Mouse (Mus musculus): Measurements from ENCODE around the gene Hspd1.

The Hspd1 gene

DNA sequence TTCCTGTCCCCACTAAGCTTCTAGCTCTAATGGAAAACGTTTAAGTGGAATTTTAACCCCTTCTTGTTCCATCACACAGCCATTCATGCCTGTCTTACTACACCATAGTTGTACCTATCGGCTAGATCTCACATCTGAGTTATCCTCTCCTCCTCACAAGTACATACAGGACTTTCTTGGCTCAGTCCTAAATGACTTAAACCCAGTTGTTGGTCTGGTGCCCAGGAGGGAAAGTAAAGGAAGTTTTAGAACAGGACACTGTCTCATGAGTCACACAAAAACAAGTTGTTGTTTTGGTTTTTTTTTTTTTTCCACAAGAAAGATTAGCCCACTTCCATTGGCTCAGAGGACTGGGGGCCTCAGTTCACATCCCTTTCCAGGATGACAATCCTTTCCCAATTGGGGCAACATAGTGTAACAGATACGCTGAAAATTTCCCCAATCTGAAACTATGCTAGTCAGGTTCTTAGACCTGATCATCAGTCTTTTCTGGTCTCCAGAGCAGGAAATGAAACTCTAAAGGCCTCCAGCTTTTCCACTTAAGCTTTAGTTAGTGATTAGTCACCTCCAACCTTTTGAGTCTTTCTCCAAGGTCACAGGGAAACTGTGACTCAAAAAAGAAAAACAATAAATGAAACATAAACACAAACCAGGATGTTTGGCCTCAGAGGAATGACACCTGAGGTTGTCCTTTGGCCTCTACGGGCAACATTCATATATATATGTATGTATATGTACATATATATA lies 39.0 kb downstream of the Hspd1 start:
- peak in 1 of 2 experiments; percentile 56 for DNase-seq (ENCODE audit: inconsistent age in 2 of 2, low spot score in 1 of 2)

DNA sequence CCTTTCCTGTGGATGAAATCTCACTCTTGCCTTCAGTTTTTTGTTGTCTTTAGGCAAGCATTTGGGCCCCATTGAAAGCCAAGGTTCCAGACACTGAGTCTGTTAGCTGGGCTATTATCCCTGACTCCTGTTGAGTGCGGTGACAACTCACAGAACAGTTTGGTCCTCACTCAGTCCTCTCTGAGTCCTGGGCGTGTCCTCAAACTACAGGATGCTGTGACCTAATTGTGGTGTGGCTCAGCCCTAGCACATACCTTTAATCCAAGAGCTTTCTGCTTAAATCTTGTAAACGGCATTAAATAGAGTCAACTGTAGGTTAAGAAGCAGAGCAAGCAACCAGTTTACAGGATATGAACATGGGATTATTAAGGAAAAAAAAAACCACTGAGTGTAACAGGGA lies 44.9 kb downstream of the Hspd1 start:
- DNase-seq (ENCODE audit: inconsistent age in 2 of 2, low spot score in 1 of 2): no peak

DNA sequence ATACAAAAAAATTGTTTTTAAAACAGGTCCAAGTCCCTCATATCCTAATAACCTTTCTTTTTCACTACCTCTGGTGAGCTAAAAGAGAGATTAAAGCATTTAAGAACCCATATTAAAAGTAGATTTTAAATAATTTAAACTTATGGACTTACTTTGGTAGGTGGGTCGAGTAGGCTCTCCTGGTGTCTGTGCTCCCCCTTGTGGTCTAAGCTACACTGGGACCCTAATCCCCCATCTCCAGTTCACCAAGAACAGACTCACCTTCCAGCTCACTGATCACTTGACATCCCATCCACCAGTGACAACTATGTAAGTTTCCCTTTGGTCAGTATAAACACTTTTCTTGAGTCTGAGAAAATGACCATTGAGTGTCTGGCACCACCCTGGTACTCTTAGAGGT lies 45.8 kb downstream of the Hspd1 start:
- no peak for DNase-seq (ENCODE audit: inconsistent age in 2 of 2, low spot score in 1 of 2)

DNA sequence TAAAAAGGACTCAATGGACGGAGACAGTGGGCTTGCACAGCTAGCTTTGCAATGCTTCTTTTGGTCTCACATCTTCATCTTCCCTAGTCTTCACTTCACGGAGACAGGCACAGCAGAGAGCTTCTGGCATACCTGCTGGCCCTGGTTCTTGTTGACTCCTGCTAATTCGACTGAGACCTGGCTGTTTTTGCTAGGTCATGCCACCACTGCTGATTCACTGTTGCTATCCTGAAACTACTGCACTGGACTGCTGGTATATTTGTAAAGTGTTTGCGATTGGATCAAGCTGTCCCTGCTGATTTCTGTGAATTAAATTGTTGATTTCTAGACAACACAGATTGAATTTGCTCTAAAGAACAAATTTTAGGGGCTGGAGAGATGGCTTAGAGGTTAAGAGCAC lies 46.4 kb downstream of the Hspd1 start:
- DNase-seq (ENCODE audit: inconsistent age in 2 of 2, low spot score in 1 of 2): no peak

DNA sequence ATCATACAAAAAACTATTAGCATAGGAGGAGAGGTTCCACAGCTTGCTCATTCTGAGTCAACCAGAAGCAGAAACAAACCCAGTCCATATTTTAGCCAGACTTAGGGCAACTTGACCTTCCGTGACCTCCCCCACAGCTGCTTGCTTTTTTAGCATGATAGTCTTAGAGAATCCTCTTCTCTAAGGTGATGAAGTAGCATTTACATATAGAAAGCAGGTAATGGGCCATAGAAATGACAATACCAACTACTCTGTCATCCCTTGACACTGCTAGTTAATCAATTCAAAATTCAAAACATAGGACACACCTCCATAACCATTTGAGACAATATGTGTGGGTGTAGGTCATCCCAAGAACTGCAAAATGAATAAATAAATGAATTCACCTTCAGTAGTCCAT lies 48.1 kb downstream of the Hspd1 start:
- DNase-seq (ENCODE audit: inconsistent age in 2 of 2, low spot score in 1 of 2): no peak

DNA sequence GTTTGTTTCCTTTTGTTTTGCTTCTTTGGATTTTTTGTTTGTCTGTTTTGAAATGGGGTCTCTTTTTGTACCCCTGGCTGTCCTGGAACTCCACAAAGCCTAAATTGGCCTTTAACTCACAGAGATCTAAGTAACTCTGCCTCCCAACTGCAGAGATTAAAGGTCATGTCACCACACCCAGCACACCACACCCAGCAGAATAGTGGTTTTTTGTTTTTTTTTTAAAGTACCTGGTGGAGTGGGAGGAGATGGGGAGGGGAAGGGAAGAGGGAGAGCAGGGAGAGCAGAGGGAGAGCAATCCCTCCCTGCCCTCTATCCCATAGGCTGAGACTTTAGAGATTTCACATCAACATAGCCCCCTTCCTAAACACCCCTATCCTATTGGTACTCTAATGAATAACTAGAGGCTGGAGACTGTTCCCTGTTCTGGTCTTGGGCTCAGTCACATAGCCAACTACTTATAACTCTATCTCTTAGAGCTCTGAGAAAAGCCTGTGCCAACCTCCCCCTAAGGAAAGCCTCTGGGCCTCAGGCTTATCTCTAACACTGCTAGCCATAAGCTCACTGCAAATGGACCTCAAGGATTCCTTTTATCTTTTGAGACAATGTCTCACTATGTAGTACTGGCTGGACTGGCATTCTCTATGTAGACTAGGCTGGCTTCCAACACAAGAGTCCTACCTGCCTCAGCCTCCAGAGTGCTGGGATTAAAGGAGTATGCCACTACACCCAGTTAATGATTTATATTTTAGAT lies 56.8 kb downstream of the Hspd1 start:
- no peak for DNase-seq (ENCODE audit: inconsistent age in 2 of 2, low spot score in 1 of 2)

DNA sequence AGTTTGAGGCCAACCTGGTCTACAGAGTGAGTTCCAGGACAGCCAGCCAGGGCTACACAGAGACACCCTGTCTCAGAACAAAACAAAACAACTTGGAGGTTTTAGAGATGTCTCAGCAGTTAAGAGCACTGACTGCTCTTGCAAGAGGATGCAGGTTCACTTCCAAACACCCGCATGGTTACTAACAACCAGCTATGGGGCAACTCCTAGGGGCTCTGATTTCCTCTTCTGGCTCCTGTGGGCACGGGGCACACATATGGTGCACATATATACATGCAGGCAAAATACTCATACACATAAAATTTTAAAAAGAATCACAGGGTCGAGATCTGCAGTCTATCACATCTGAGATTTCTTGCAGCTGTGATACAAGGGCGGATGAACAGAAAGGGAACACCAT lies 58.6 kb downstream of the Hspd1 start:
- DNase-seq (ENCODE audit: inconsistent age in 2 of 2, low spot score in 1 of 2): no peak

DNA sequence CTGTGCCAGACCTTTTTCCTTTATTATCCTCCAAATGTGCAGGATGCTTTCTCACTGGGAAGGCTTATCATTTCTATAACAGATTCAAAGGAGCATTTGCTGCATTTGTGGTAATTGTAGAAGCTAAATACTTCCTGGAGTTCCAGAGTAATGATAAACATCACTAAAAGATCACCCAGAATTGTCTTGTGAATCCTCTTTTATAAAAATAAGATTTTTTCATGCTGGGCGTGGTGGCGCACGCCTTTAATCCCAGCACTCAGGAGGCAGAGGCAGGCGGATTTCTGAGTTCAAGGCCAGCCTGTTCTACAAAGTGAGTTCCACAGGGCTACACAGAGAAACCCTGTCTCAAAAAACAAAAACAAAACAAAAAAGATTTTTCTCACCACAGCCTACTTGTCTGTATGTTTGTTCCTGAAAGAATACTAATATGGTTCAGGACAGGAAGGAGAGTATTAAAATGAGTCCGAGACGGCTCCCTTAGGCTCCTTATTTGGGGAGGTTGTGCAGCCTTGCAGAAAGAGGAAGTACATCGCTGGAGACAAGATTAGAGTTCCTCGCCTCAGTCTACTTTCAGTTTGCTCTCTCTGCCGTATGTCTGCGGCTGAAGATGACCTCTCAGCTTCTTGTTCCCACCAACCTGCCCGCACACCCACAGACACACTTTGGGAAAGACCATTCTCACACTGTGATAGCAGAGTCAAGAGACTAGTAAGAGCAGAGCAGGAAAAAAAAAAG lies 59.4 kb downstream of the Hspd1 start:
- peak in 1 of 2 experiments; percentile 56 for DNase-seq (ENCODE audit: inconsistent age in 2 of 2, low spot score in 1 of 2)

DNA sequence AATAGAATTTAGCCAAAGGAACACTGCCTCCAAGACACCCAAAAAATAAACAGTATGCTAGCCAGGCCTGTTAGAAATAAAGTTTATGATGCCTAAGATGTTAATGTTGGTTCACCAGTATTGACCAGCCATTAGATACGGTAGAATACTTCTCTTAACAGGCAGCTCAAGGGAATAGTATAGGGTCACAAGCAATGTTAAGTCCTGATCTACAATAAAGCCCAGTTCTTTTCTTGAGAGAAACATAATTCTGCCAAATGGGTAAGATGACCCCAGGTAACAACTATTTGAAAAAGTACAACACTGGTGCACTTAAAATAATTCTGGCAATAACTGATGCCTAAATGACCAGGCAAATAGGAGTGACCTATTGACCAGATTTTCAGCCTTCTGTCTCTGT lies 60.1 kb downstream of the Hspd1 start:
- no peak for DNase-seq (ENCODE audit: inconsistent age in 2 of 2, low spot score in 1 of 2)

All from adrenal gland, adult (tissue).